Mouse (Mus musculus): Measurements from ENCODE around the gene Fam181a.

Fam181a gene

GRCm38 (mm10) chr12:103313871-103314639 is 3.3 kb downstream of the Fam181a start:
- DNase-seq (ENCODE audit: extremely low read depth, insufficient read length, low spot score): no peak

GRCm38 (mm10) chr12:103314640-103315361 is 4.0 kb downstream of the Fam181a start:
- DNase-seq (ENCODE audit: extremely low read depth, insufficient read length, low spot score): no peak

- DNase-seq (ENCODE audit: extremely low read depth, insufficient read length, low spot score): no peak
Measured at GRCm38 (mm10) chr12:103315831-103316545, 5.2 kb downstream of the Fam181a start.

GRCm38 (mm10) chr12:103322801-103323200 is 12.0 kb downstream of the Fam181a start:
- no peak for DNase-seq (ENCODE audit: extremely low read depth, insufficient read length, low spot score)

- peak; percentile 67 for DNase-seq (ENCODE audit: extremely low read depth, insufficient read length, low spot score)
Measured at GRCm38 (mm10) chr12:103325156-103325857, 14.5 kb downstream of the Fam181a start.

GRCm38 (mm10) chr12:103326569-103326968 is 15.8 kb downstream of the Fam181a start:
- no peak for DNase-seq (ENCODE audit: extremely low read depth, insufficient read length, low spot score)

- no peak for DNase-seq (ENCODE audit: extremely low read depth, insufficient read length, low spot score)
Measured at GRCm38 (mm10) chr12:103327107-103327506, 16.3 kb downstream of the Fam181a start.

GRCm38 (mm10) chr12:103328448-103329191 is 17.8 kb downstream of the Fam181a start:
- DNase-seq (ENCODE audit: extremely low read depth, insufficient read length, low spot score): peak; percentile 58

GRCm38 (mm10) chr12:103331491-103331890 is 20.7 kb downstream of the Fam181a start:
- DNase-seq (ENCODE audit: extremely low read depth, insufficient read length, low spot score): no peak

- DNase-seq (ENCODE audit: extremely low read depth, insufficient read length, low spot score): no peak
Measured at GRCm38 (mm10) chr12:103332879-103333278, 22.1 kb downstream of the Fam181a start.

GRCm38 (mm10) chr12:103333426-103333825 is 22.7 kb downstream of the Fam181a start:
- DNase-seq (ENCODE audit: extremely low read depth, insufficient read length, low spot score): no peak

GRCm38 (mm10) chr12:103336766-103337165 is 26.0 kb downstream of the Fam181a start:
- no peak for DNase-seq (ENCODE audit: extremely low read depth, insufficient read length, low spot score)

- DNase-seq (ENCODE audit: extremely low read depth, insufficient read length, low spot score): no peak
Measured at GRCm38 (mm10) chr12:103338162-103338798, 27.5 kb downstream of the Fam181a start.

- peak; percentile 53 for DNase-seq (ENCODE audit: extremely low read depth, insufficient read length, low spot score)
Measured at GRCm38 (mm10) chr12:103341212-103341611, 30.4 kb downstream of the Fam181a start.

- no peak for DNase-seq (ENCODE audit: extremely low read depth, insufficient read length, low spot score)
Measured at GRCm38 (mm10) chr12:103343456-103343855, 32.7 kb downstream of the Fam181a start.

- DNase-seq (ENCODE audit: extremely low read depth, insufficient read length, low spot score): no peak
Measured at GRCm38 (mm10) chr12:103344934-103345333, 34.2 kb downstream of the Fam181a start.

GRCm38 (mm10) chr12:103346945-103347344 is 36.2 kb downstream of the Fam181a start:
- DNase-seq (ENCODE audit: extremely low read depth, insufficient read length, low spot score): no peak

- no peak for DNase-seq (ENCODE audit: extremely low read depth, insufficient read length, low spot score)
Measured at GRCm38 (mm10) chr12:103347406-103347805, 36.6 kb downstream of the Fam181a start.

- no peak for DNase-seq (ENCODE audit: extremely low read depth, insufficient read length, low spot score)
Measured at GRCm38 (mm10) chr12:103348506-103348905, 37.7 kb downstream of the Fam181a start.

- no peak for DNase-seq (ENCODE audit: extremely low read depth, insufficient read length, low spot score)
Measured at GRCm38 (mm10) chr12:103352735-103353134, 42.0 kb downstream of the Fam181a start.

All from 3134 (cell line).